Mouse (Mus musculus) adrenal gland, adult 8-10 months (tissue): ENCODE data around the gene Armc9. TPM values are rescaled to one million over a fixed set of nuclear protein-coding genes. Genes with fewer than 3 reads are reported as not detected.

ENCODE experiments used
- DNase-seq: peaks from one replicate; pipeline ENCODE4 v3.0.0; 2022
- total RNA-seq, 4 experiments: library from RNA; stranded (reverse); gene quantifications; 2 replicates each; pipeline ENCODE4 v1.2.4; 2022

Gene Armc9
- total RNA-seq, 4 experiments from 2014 or later = 10.2 to 26.0 (median 13.8) TPM

- DNase-seq = no peak
These were observed 74.1 kb downstream of the Armc9 start for GRCm38 (mm10) chr1:86228653-86229052.

DNA sequence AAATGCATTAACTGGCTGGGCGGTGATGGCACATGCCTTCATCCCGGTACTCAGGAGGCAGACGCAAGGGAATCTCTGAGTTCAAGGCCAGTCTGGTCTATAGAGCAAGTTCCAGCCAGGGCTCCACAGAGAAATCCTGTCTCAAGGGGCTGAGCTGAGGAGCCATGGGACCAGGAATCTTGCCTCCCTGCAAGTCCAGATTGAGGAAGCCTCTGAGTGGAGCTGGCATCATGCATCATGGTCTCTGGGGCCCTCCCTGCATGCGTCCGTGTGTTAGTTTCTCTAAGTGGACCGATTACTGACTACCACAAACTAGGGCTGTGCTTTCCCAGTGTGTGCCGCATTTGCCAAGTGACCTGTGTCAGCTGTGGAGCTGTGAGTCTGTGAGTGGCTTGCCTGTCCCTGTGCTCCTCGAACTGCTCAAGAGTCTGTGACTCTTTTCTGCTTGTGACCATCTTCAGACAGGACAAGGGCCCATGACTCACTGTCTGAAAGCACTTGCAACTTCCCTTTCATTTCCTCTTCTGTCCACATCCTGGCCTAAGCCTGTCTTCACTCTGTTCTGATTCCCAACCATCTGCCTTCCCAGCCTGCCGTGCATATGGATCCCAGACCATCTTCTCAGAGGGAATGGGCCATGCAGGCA, 74.7 kb downstream of the Armc9 start:
- DNase-seq = no peak

DNA sequence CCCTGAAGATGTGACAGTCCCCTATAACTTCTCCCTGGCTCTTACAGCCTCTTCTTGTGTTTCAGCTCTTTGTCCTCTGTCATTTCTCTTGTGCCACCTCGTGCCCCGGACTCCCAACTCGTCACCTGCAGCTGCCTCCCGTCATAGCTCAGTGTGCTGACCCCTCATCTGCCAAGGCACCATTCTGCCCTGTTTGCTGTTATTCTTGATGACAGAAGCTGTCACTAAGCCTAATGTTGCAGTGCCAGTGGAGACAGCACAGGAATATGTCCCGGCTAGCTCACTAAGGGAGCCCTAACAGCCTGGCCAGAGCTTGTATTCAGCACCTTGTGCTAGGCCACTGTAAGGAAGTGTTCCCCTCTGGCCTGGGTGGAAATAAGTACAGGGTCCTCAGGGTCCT, 78.1 kb downstream of the Armc9 start:
- DNase-seq = no peak

DNA sequence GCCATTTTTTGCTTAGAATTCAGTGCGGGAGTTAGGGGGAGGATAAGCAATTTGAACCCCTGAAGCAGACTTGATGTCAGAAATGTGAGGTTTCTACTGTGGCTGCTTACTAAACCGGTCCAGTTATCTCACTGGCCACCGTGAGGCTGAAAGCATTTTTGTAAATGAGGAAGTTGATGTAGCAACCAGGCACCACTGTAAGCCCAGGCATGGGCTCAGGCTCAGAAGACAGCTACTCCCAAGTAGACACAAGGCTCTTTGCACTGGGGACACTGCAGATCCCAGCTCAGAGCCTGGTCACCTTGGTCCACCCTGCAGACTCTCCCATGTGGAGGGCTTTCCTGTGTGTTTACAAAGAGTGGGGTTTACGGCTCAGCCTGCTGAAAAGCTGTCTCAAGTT, 79.2 kb downstream of the Armc9 start:
- no peak for DNase-seq

- DNase-seq = no peak
These were observed 80.5 kb downstream of the Armc9 start for GRCm38 (mm10) chr1:86235118-86235517.

GRCm38 (mm10) chr1:86236442-86236841, 81.9 kb downstream of the Armc9 start:
- peak; percentile 41 for DNase-seq

DNA sequence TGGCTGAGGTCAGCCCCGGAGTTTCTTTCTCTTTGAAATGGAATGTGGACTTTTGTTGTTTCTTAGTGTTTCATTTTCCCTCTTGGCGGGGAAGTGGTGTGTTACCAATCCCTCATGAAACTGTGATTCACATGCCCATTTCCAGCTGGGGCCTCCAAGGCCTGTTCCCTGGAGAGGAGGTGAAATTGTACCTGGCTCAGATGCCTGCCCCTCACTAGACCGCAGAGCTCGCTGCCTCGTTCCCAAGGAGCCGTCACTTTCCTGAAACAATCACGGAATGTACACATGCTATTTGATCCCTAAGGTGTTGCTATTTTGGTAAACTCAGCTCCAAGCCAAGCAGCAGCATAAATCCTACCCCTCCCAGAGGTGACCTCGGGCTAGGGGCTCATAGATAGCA, 84.4 kb downstream of the Armc9 start:
- DNase-seq = no peak

DNA sequence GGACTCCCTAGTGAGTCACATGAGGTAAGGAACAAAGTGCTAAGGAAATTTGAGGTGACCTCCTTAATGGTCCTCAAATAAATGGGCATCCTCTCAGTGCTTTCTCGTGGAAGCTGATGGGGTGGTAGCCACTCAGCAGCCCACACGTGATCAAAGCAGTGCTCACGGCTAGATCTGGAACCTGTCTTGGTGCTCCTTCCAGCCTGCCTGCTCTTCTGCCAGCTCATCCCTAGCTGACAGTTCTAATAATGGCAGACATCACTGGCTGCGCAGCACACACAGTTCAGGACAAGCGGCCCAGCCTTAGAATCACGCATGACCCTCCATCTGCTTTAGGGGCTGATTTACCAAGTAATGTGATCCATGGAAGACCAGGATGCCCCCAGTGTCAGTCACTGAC, 85.3 kb downstream of the Armc9 start:
- DNase-seq = no peak

DNA sequence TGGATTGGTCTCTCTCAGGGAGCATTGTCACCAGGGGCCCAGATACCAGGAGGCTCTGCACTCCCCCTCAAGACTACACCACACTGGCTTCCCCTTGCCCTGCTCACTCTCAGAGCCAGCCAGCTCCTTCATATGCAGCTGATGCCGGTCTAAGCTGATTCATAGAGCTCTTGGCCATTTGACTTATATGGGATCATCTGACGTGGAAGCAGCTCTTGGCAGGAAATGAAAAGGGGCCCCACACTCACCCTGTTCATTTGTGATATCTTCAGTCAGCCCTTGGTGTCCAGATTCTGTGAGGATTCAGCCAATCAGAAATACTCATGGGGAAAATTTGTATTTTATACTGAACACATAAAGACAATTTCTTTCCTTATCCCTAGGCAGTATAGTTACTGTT, 86.4 kb downstream of the Armc9 start:
- no peak for DNase-seq

GRCm38 (mm10) chr1:86243490-86243889, 88.9 kb downstream of the Armc9 start:
- DNase-seq = no peak

DNA sequence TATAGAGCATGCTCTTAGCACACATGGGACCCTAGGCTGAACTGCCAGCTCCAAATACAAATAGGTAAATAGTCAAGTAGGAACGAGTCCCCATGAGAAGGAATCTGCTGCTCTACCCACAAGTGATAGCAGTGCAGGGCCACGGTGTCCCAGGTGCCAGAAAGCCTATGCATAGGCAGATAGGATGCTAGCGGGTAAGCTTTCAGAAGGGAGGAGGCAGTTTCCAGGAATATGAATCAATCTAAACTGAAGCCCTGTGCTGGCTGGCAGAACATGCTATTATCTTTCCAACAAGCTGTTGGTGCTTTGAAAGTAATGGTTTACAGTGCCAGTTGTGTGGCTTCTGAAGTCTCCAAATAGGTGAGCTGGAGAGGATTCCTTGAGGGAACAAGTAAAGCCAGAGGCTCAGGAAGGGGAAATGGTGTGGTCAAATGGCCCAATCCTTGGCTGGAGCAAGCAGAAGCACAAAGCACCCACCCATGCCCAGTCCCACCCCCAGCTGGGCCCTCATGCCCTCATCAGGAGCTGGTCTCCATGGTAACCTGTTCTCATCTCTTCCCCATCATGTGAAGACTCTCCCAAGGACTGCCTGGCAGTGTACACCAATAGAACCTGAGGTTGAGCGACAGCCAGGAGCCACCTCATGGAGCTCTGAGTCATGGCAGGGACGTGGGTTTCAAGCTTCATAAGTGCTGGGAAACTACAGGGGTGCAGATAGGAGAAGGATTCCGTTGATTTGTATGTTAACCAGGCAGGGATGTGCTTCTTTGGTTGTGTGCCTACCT, 90.9 kb downstream of the Armc9 start:
- DNase-seq = no peak

- DNase-seq = no peak
These were observed 98.8 kb downstream of the Armc9 start for GRCm38 (mm10) chr1:86253410-86253809.

GRCm38 (mm10) chr1:86256311-86256710, 101.7 kb downstream of the Armc9 start:
- DNase-seq = no peak

DNA sequence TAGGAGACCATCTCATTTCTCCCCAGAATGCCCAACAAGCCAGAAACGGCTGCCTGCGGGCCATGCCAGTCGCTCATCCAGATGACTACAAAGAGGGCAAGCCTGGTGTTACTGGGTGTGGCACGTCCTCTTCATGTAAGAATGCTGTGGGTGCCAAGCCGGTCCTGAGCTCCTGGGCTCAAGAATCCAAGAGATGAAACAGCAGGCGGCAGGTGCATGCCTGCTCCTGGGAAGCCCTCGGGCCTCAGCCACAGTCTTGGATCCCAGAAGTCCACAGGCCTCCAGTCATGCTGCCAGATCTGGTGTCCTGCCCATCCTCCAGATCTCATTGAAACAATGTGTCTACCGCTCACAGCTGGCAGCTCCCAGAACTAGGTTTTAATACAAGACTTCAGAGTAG, 102.6 kb downstream of the Armc9 start:
- DNase-seq = no peak

DNA sequence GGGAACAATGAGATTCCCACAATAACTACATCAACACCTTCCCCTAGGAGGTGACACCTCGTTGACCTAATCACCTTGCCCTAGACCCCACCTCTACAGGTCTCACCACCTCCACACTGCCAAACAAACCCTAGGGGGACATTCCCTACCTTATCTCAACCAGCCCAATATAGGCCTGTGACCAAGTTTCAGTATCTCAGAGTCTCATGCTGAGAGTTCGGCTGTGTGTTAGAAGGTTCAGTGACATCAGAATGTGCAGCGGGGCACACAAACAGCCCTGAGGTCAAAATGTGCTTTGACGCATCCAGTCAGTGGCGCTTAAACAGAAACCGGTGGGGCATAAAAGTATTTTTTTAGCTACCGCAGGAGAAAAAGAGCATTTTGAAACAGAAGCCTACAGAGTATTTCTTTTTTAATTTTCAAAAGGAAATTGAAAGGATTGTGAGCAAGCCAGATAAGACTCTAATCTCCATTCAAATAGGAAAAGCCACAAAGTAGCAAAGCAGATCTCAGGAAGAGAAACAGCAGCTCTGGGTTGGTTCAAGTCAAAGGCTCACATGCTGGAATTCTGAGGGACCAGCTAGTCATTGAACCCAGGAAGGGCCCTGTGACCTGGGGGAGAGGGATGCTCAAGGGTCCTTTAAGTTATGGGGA, 103.7 kb downstream of the Armc9 start:
- no peak for DNase-seq

DNA sequence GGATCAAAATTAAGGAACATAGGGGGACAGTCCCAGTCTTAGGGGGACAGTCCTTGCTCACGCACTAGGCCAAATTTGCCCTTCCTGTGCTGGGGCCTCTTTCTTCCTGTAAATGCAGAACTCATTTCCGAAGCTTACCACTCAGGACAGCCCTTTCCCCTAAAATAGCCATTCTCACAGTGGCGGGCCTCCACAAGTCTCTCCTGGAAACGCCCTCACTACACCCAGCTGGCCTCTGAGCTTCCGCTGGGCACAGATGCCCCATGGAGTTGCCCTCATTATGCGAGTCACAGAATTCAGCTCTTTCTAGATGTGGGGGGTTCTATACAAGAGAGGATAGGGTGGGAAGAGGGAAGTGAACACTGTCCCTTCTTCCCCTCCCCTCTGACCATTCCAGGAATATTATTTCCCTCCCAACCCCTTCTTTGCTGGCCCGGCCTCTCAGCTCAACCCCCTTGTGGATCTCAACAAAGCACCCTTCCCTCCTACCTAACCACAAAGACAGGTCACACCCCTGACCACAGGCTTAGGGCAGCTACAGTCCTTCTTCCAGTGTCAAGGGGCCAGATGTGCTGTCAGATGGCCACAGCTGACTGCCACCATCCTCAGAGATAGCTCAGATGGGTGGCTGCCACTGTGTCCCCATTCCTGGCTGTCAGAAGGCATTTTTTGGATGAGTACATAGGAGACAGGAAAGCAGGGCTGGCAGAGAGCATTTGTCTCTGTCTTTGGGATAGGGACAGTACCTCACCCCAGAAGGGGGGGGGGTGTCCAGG, 109.2 kb downstream of the Armc9 start:
- no peak for DNase-seq

GRCm38 (mm10) chr1:86265060-86265459, 110.5 kb downstream of the Armc9 start:
- DNase-seq = no peak

DNA sequence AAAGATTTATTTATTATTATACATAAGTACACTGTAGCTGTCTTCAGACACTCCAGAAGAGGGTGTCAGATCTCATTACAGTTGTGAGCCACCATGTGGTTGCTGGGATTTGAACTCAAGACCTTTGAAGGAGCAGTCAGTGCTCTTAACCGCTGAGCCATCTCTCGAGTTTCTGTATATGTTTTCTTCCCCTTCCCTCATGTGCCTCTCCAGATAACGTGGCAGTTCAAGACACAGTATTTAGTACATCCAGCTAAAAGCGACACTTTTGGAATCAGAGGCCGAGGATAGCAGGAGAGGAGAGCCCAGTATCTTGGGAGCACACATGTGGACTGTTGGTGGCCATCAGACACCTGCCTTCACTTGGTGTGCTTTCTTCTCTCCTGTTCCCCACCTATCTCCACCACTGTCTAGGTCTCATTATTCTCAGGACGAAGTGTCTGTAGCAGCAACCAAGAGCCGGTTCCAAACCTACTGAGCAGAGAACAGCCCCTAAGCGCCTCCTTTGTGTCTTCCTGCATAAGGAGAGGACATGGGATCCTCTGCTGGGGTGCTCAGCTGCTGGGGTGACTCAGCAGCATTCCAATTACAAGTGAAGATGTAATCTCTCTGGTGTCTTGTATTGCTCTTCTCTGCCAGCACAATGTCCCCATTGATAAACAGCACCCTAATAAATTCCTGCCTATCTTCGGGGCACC, 114.1 kb downstream of the Armc9 start:
- DNase-seq = no peak

DNA sequence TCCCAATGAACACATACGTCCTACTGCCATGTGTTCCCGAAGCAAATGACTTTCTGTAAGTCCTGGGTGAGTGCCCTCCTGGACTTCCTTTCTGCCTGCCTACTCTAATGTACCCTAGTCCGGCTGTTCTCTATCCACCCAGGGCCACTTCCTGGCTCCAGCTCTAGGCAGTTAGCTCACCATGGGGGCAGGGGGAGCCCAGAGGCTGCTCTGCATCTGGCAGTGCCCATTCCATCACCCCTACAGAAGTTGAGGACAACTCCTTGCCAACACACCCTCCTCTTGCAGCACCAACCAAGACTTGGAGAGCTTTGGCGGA, 114.6 kb downstream of the Armc9 start:
- DNase-seq = no peak

- no peak for DNase-seq
These were observed 117.1 kb downstream of the Armc9 start for GRCm38 (mm10) chr1:86271707-86272106.

- no peak for DNase-seq
These were observed 122.5 kb downstream of the Armc9 start for GRCm38 (mm10) chr1:86277055-86277454.

DNA sequence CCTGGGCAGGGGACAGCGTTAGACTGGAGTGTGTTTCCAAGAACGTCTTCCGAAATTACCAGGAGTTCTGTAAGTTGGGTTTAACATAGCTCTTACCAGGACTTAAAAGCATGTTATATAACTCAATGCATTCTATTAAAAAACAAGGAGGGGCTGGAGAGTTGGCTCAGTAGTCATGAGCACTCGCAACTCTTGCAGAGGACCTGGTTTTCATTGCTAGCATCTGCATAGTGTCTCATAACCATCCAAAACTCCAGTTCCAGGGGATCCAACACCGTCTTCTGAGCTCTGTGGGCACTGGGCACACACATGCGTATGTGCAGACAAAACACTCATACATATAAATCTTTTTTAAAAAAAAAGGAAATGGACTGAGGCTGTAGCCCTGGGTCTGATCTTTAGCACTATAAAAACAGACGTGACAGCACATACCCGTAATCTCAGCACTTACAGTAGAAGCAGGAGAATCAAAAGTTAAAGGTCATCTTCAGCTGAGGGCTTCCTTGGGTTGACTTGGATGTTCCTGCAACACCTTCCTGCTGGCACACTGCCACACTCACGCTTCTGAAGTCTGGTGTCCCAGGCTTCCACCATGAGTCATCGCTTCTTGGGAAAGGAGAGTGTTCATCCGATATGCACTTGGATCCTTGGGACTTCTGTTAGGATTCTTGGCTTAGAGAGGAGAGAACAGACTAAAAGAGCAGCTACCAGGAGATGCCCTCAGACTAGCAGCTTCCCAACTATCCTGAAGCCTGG, 127.4 kb downstream of the Armc9 start:
- DNase-seq = no peak
